Mouse (Mus musculus): Measurements from ENCODE around the gene Syt13. TPM values are rescaled to one million over a fixed set of nuclear protein-coding genes. Genes with fewer than 3 reads are reported as not detected.

Gene Syt13
- polyA plus RNA-seq, 1 experiment: 0.56 TPM

- H3K4me3 ChIP-seq (ENCODE audit: control insufficient read depth, low read depth, low read length): no peak overlapping the region
- H3K27me3 ChIP-seq (ENCODE audit: control insufficient read depth, insufficient read depth, low read length): no peaks in the 10 kb centered on the region
- H3K27ac ChIP-seq (ENCODE audit: control insufficient read depth, insufficient read depth, low read depth, low read length): no peak overlapping the region
- no peaks in the 10 kb centered on the region for H3K4me1 ChIP-seq (ENCODE audit: control insufficient read depth, insufficient read depth, low read length)
- TF ChIP-seq CTCF (IDR thresholded peaks at IDR 0.05; ENCODE audit: control insufficient read depth, insufficient read depth, insufficient replicate concordance, low read depth, low read length) (no peak), POLR2A (IDR thresholded peaks at IDR 0.05; ENCODE audit: control insufficient read depth, low read depth, low read length) (no peak)
- H3K36me3 ChIP-seq (ENCODE audit: control insufficient read depth, insufficient read depth, low read length): no peaks in the 10 kb centered on the region
Observed at GRCm38 (mm10) chr2:92940963-92941362, 26.1 kb downstream of the Syt13 start.

GRCm38 (mm10) chr2:92941463-92941862 is 26.6 kb downstream of the Syt13 start:
- Histone ChIP-seq H3K27me3 (ENCODE audit: control insufficient read depth, insufficient read depth, low read length) (no peaks in the 10 kb centered on the region), H3K36me3 (ENCODE audit: control insufficient read depth, insufficient read depth, low read length) (no peaks in the 10 kb centered on the region), H3K4me1 (ENCODE audit: control insufficient read depth, insufficient read depth, low read length) (no peaks in the 10 kb centered on the region), H3K27ac (ENCODE audit: control insufficient read depth, insufficient read depth, low read depth, low read length) (no peak overlapping the region), H3K4me3 (ENCODE audit: control insufficient read depth, low read depth, low read length) (no peak overlapping the region)
- no peak for TF ChIP-seq POLR2A (IDR thresholded peaks at IDR 0.05; ENCODE audit: control insufficient read depth, low read depth, low read length)
- no peak for TF ChIP-seq CTCF (IDR thresholded peaks at IDR 0.05; ENCODE audit: control insufficient read depth, insufficient read depth, insufficient replicate concordance, low read depth, low read length)

- TF ChIP-seq CTCF (IDR thresholded peaks at IDR 0.05; ENCODE audit: control insufficient read depth, insufficient read depth, insufficient replicate concordance, low read depth, low read length): no peak
- no peak for TF ChIP-seq POLR2A (IDR thresholded peaks at IDR 0.05; ENCODE audit: control insufficient read depth, low read depth, low read length)
- Histone ChIP-seq H3K4me1 (ENCODE audit: control insufficient read depth, insufficient read depth, low read length) (no peaks in the 10 kb centered on the region), H3K36me3 (ENCODE audit: control insufficient read depth, insufficient read depth, low read length) (no peaks in the 10 kb centered on the region), H3K27me3 (ENCODE audit: control insufficient read depth, insufficient read depth, low read length) (no peaks in the 10 kb centered on the region), H3K4me3 (ENCODE audit: control insufficient read depth, low read depth, low read length) (no peak overlapping the region), H3K27ac (ENCODE audit: control insufficient read depth, insufficient read depth, low read depth, low read length) (no peak overlapping the region)
Observed at GRCm38 (mm10) chr2:92943406-92943805, 28.5 kb downstream of the Syt13 start.

GRCm38 (mm10) chr2:92944356-92944755 is 29.5 kb downstream of the Syt13 start:
- H3K27ac ChIP-seq (ENCODE audit: control insufficient read depth, insufficient read depth, low read depth, low read length): no peak overlapping the region
- no peaks in the 10 kb centered on the region for H3K4me1 ChIP-seq (ENCODE audit: control insufficient read depth, insufficient read depth, low read length)
- no peak overlapping the region for H3K4me3 ChIP-seq (ENCODE audit: control insufficient read depth, low read depth, low read length)
- TF ChIP-seq POLR2A (IDR thresholded peaks at IDR 0.05; ENCODE audit: control insufficient read depth, low read depth, low read length) (no peak), CTCF (IDR thresholded peaks at IDR 0.05; ENCODE audit: control insufficient read depth, insufficient read depth, insufficient replicate concordance, low read depth, low read length) (no peak)
- no peaks in the 10 kb centered on the region for H3K36me3 ChIP-seq (ENCODE audit: control insufficient read depth, insufficient read depth, low read length)
- H3K27me3 ChIP-seq (ENCODE audit: control insufficient read depth, insufficient read depth, low read length): no peaks in the 10 kb centered on the region

- Histone ChIP-seq H3K36me3 (ENCODE audit: control insufficient read depth, insufficient read depth, low read length) (no peaks in the 10 kb centered on the region), H3K27me3 (ENCODE audit: control insufficient read depth, insufficient read depth, low read length) (no peaks in the 10 kb centered on the region), H3K4me1 (ENCODE audit: control insufficient read depth, insufficient read depth, low read length) (no peaks in the 10 kb centered on the region), H3K27ac (ENCODE audit: control insufficient read depth, insufficient read depth, low read depth, low read length) (no peak overlapping the region), H3K4me3 (ENCODE audit: control insufficient read depth, low read depth, low read length) (no peak overlapping the region)
- no peak for TF ChIP-seq POLR2A (IDR thresholded peaks at IDR 0.05; ENCODE audit: control insufficient read depth, low read depth, low read length)
- no peak for TF ChIP-seq CTCF (IDR thresholded peaks at IDR 0.05; ENCODE audit: control insufficient read depth, insufficient read depth, insufficient replicate concordance, low read depth, low read length)
Observed at GRCm38 (mm10) chr2:92945125-92945746, 30.3 kb downstream of the Syt13 start.

GRCm38 (mm10) chr2:92945824-92946598 is 31.1 kb downstream of the Syt13 start:
- TF ChIP-seq POLR2A (IDR thresholded peaks at IDR 0.05; ENCODE audit: control insufficient read depth, low read depth, low read length) (no peak), CTCF (IDR thresholded peaks at IDR 0.05; ENCODE audit: control insufficient read depth, insufficient read depth, insufficient replicate concordance, low read depth, low read length) (no peak)
- Histone ChIP-seq H3K27me3 (ENCODE audit: control insufficient read depth, insufficient read depth, low read length) (no peaks in the 10 kb centered on the region), H3K27ac (ENCODE audit: control insufficient read depth, insufficient read depth, low read depth, low read length) (no peak overlapping the region), H3K36me3 (ENCODE audit: control insufficient read depth, insufficient read depth, low read length) (no peaks in the 10 kb centered on the region), H3K4me3 (ENCODE audit: control insufficient read depth, low read depth, low read length) (no peak overlapping the region), H3K4me1 (ENCODE audit: control insufficient read depth, insufficient read depth, low read length) (no peaks in the 10 kb centered on the region)

- TF ChIP-seq CTCF (IDR thresholded peaks at IDR 0.05; ENCODE audit: control insufficient read depth, insufficient read depth, insufficient replicate concordance, low read depth, low read length): no peak
- no peak for TF ChIP-seq POLR2A (IDR thresholded peaks at IDR 0.05; ENCODE audit: control insufficient read depth, low read depth, low read length)
Observed at GRCm38 (mm10) chr2:92947981-92948698, 33.2 kb downstream of the Syt13 start.

More at GRCm38 (mm10) chr2:92947981-92948698, 33.2 kb downstream of the Syt13 start:
- H3K36me3 ChIP-seq (ENCODE audit: control insufficient read depth, insufficient read depth, low read length): no peaks in the 10 kb centered on the region
- no peak overlapping the region for H3K4me3 ChIP-seq (ENCODE audit: control insufficient read depth, low read depth, low read length)
- H3K27ac ChIP-seq (ENCODE audit: control insufficient read depth, insufficient read depth, low read depth, low read length): no peak overlapping the region
- H3K4me1 ChIP-seq (ENCODE audit: control insufficient read depth, insufficient read depth, low read length): no peaks in the 10 kb centered on the region
- no peaks in the 10 kb centered on the region for H3K27me3 ChIP-seq (ENCODE audit: control insufficient read depth, insufficient read depth, low read length)

Measured in testis, adult 2 months (tissue).